Mouse (Mus musculus) heart, embryonic 10.5 days (tissue): ENCODE data around the gene Hirip3. TPM values are rescaled to one million over a fixed set of nuclear protein-coding genes. Genes with fewer than 3 reads are reported as not detected.
A peak's percentile ranks its signal among the peaks of the same experiment; 100 is the strongest.

Source experiments
- DNase-seq: peaks from one replicate; pipeline ENCODE4 v3.0.0-alpha.2; 2017; ENCODE audit warnings: low spot score
- H3K27ac ChIP-seq: fragments of 300-500 bp; sonication (generic); 2 replicates; pipeline ENCODE4 v1.5.1; 2016; ENCODE audit warnings: mild to moderate bottlenecking
- H3K27me3 ChIP-seq: fragments of 300-500 bp; sonication (generic); 2 replicates; pipeline ENCODE4 v1.6.1; 2016; ENCODE audit warnings: mild to moderate bottlenecking; ENCODE audit not compliant: poor library complexity, insufficient read depth, severe bottlenecking
- H3K36me3 ChIP-seq: fragments of 300-500 bp; sonication (generic); 2 replicates; pipeline ENCODE4 v1.6.1; 2016; ENCODE audit warnings: mild to moderate bottlenecking, moderate library complexity
- H3K4me1 ChIP-seq: fragments of 300-500 bp; sonication (generic); 2 replicates; pipeline ENCODE4 v1.6.1; 2016; ENCODE audit warnings: mild to moderate bottlenecking
- H3K4me3 ChIP-seq: fragments of 300-500 bp; sonication (generic); 2 replicates; pipeline ENCODE4 v1.5.1; 2016; ENCODE audit warnings: mild to moderate bottlenecking, moderate library complexity
- H3K9me3 ChIP-seq: fragments of 300-500 bp; sonication (generic); 2 replicates; pipeline ENCODE4 v1.6.1; 2016; ENCODE audit warnings: mild to moderate bottlenecking, moderate library complexity
- WGBS: fragments of 180-500 bp; shearing (Covaris S2); methylation state at CpG from one replicate; pipeline ENCODE4 v1.1.7; 2016; 5-methylcytosine and 5-hydroxymethylcytosine counted together
- polyA plus RNA-seq: library from polyadenylated mRNA; unstranded; fragments of >200 nt; fragmentation: Nextera tagmentation; extraction: Ambion mirVana; gene quantifications from 2 replicates; pipeline ENCODE4 v1.2.1, GENCODE M21; 2016

The Hirip3 gene
- polyA plus RNA-seq, 1 experiment from 2014 or later, result 35.0 TPM

DNA sequence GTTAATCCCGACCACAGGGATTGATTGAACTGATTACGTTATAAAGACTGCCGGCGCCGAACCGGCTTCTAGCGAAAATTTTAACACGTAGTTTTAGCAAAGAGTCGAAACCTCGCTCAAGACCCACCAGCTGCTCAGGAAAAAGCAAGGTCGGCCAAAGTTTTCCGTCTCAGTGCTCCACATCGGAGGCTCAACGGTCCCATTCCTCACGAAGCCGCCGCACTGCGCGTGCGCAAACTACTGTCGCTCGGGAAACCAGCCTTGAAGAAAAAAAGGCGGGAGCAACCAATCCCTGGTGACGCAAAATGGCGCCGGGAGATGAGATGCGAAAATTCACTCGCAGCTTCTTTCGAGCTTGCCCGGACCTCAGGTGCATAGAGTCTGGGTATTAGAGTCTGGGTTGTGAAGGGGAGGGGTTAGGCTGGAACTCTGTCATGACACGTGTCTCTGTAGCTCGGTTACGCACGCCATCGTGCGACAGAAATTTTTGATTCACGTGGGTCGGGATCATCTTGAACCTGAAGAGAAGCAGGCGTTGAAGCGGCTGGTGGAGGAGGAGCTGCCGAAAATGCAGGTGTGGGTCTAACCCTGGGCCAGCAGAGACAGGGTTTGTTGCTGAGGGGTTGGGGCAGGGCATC lies 494 bp downstream of the Hirip3 start, which contains the start of gene Ino80e:
Gene Ino80e (minus strand): TSS at position 231 of the 638 bp plus-strand sequence.
- Histone ChIP-seq H3K4me3 (peak within 1 kb of the TSS; percentile 76), H3K27ac (peak within 1 kb of the TSS; percentile 91), H3K9me3 (no peaks in the 10 kb centered on the region), H3K4me1 (peaks cover 30% of the 10 kb centered on the region), H3K36me3 (peaks cover 71% of the 10 kb centered on the region), H3K27me3 (no peaks in the 10 kb centered on the region)
- WGBS, result 0% methylated on average over 41 of the region's 41 CpGs
- DNase-seq, result peak; percentile 97

GRCm38 (mm10) chr7:126863791-126864190 lies 2.0 kb downstream of the Hirip3 start:
- Histone ChIP-seq H3K27ac (peak overlapping the region; percentile 91), H3K9me3 (no peaks in the 10 kb centered on the region), H3K36me3 (peaks cover 71% of the 10 kb centered on the region), H3K4me1 (peaks cover 30% of the 10 kb centered on the region), H3K4me3 (peak overlapping the region; percentile 76), H3K27me3 (no peaks in the 10 kb centered on the region)
- 76% methylated on average over 6 of the region's 6 CpGs for WGBS
- DNase-seq, result no peak

- no peak overlapping the region for H3K4me3 ChIP-seq
- WGBS, result 88% methylated on average over 2 of the region's 2 CpGs
- H3K27me3 ChIP-seq, result no peaks in the 10 kb centered on the region
- DNase-seq, result no peak
- no peak overlapping the region for H3K27ac ChIP-seq
- H3K9me3 ChIP-seq, result no peaks in the 10 kb centered on the region
- H3K36me3 ChIP-seq, result peaks cover 94% of the 10 kb centered on the region
- H3K4me1 ChIP-seq, result peaks cover 23% of the 10 kb centered on the region
These were observed 5.8 kb downstream of the Hirip3 start for GRCm38 (mm10) chr7:126867534-126867933.

DNA sequence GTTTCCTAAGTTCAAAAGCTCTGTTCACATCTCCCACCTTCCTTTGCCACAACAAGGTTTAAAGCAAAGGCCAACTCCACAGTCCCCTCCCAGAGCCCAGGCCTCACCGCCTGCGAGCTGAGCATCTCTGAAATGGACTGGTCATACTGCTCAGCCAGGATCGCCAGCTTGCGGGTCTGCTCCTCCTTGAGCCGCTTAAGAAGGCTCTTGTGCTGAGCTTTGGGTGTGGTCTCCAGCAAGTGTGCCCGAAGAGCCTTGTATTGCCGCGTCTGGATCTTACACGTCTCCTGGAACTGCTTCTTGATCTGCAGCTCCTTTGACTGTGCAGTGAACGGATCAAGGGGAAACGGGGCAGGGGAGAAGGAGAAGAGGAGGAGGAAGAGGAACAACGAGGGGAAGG lies 6.2 kb downstream of the Hirip3 start:
- Histone ChIP-seq H3K36me3 (peaks cover 98% of the 10 kb centered on the region), H3K9me3 (no peaks in the 10 kb centered on the region), H3K4me3 (no peak overlapping the region), H3K27ac (no peak overlapping the region), H3K27me3 (no peaks in the 10 kb centered on the region), H3K4me1 (peaks cover 18% of the 10 kb centered on the region)
- no peak for DNase-seq
- 85% methylated on average over 12 of the region's 12 CpGs for WGBS

GRCm38 (mm10) chr7:126869780-126870519 lies 8.2 kb downstream of the Hirip3 start:
- no peak overlapping the region for H3K4me3 ChIP-seq
- H3K4me1 ChIP-seq, result 0 out of 2 replicates have a peak, but pooled peaks cover 3% of the 10 kb centered on the region
- 92% methylated on average over 23 of the region's 23 CpGs for WGBS

DNA sequence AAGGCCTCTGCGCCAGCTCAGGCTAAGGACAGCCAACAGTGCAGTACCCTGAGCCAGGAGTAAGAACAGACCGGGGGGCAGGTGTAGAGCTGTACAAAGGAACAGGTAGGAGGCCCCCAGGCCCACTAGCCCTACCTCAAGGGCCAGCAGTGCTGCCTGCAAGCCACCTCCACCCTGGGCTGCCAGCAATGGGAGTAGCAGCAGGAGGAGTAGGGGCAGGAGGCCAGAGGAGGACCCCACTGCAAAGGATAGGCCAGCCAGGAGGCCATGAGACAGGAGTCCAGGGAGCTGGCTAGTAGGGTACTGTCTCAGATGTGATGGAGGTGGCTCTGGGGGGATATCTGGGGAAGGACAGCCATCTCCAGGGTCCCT lies 8.7 kb downstream of the Hirip3 start:
- H3K4me3 ChIP-seq, result no peak overlapping the region
- H3K9me3 ChIP-seq, result no peaks in the 10 kb centered on the region
- H3K36me3 ChIP-seq, result peaks cover 99% of the 10 kb centered on the region
- 97% methylated on average over 2 of the region's 2 CpGs for whole genome bisulfite sequencing
- DNase-seq, result no peak
- H3K27me3 ChIP-seq, result no peaks in the 10 kb centered on the region
- H3K4me1 ChIP-seq, result 0 out of 2 replicates have a peak, but pooled peaks cover 3% of the 10 kb centered on the region
- no peak overlapping the region for H3K27ac ChIP-seq

More at GRCm38 (mm10) chr7:126869780-126870519, 8.2 kb downstream of the Hirip3 start:
- H3K36me3 ChIP-seq, result peaks cover 99% of the 10 kb centered on the region
- H3K9me3 ChIP-seq, result no peaks in the 10 kb centered on the region
- DNase-seq, result no peak
- H3K27ac ChIP-seq, result no peak overlapping the region
- H3K27me3 ChIP-seq, result no peaks in the 10 kb centered on the region

GRCm38 (mm10) chr7:126877239-126877638 lies 15.5 kb downstream of the Hirip3 start:
- peaks cover 83% of the 10 kb centered on the region for H3K36me3 ChIP-seq

DNA sequence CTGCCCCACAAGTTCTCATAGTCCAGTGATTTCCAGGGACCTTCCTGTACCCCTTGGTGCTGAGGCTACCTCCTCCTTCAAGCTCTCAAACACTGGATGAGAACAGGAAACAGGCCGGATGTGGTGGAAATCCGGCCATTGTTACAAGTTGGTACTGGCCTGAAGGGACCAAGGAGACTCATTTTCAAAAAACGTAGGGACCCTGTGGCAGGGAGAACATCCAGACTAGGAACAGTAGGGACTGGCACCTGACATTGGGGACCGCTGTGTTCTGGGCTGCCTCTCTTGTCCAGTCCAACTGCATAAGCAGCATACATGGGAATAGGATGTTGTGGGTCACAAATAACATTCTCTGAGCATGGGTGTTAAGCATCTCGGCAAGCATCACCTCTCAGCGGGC lies 19.3 kb downstream of the Hirip3 start:
- peaks cover 45% of the 10 kb centered on the region for H3K36me3 ChIP-seq
- H3K27me3 ChIP-seq, result no peaks in the 10 kb centered on the region
- WGBS, result 64% methylated on average over 6 of the region's 6 CpGs
- DNase-seq, result no peak
- H3K4me3 ChIP-seq, result peak overlapping the region; percentile 80
- H3K9me3 ChIP-seq, result no peaks in the 10 kb centered on the region
- peak overlapping the region; percentile 63; the same call in 1 of the 2 replicates for H3K27ac ChIP-seq
- peaks cover 30% of the 10 kb centered on the region for H3K4me1 ChIP-seq

More at GRCm38 (mm10) chr7:126877239-126877638, 15.5 kb downstream of the Hirip3 start:
- WGBS, result 93% methylated on average over 1 of the region's 1 CpGs
- Histone ChIP-seq H3K27ac (no peak overlapping the region), H3K27me3 (no peaks in the 10 kb centered on the region), H3K4me1 (peaks cover 9% of the 10 kb centered on the region), H3K4me3 (no peak overlapping the region), H3K9me3 (no peaks in the 10 kb centered on the region)
- no peak for DNase-seq

DNA sequence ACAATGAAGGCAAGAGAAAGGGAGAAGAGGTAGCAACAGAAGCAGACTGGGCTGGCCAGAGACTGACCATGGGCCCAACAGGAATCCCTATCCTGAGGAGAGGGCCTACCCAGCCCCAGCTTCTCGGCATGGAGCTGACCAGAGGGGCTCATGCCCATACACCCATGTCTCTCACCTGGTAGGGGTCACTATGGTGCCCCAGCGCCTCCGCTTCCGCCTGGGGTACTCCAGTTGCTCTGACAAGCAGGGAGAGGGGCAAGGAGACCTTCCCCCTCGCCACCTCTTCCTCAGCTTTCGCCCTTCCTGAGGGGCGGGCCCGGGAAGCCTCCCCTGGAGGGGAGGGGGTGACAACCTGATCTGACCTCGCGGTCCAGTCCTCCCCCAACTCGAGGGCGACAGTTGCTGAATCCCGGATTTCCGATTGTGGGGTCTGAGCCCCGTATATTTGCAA lies 22.0 kb downstream of the Hirip3 start:
- Histone ChIP-seq H3K4me1 (peaks cover 30% of the 10 kb centered on the region), H3K36me3 (peaks cover 19% of the 10 kb centered on the region), H3K4me3 (peak overlapping the region; percentile 80), H3K27me3 (no peaks in the 10 kb centered on the region), H3K27ac (peak overlapping the region; percentile 93), H3K9me3 (no peaks in the 10 kb centered on the region)
- WGBS, result 0% methylated on average over 15 of the region's 15 CpGs
- no peak for DNase-seq

GRCm38 (mm10) chr7:126884286-126885164 lies 22.8 kb downstream of the Hirip3 start, which contains the start of gene Taok2:
Gene Taok2 (minus strand): TSS chr7:126884703.
- Histone ChIP-seq H3K27me3 (no peaks in the 10 kb centered on the region), H3K27ac (peak within 1 kb of the TSS; percentile 93), H3K36me3 (peaks cover 12% of the 10 kb centered on the region), H3K4me3 (peak within 1 kb of the TSS; percentile 80), H3K4me1 (peaks cover 30% of the 10 kb centered on the region), H3K9me3 (no peaks in the 10 kb centered on the region)
- DNase-seq, result peak; percentile 99
- WGBS, result under 1% methylated on average over 56 of the region's 56 CpGs

- 89% methylated on average over 5 of the region's 5 CpGs for WGBS
- H3K27ac ChIP-seq, result no peak overlapping the region
- DNase-seq, result no peak
- no peaks in the 10 kb centered on the region for H3K9me3 ChIP-seq
- H3K4me1 ChIP-seq, result peaks cover 21% of the 10 kb centered on the region
- no peaks in the 10 kb centered on the region for H3K27me3 ChIP-seq
- no peak overlapping the region for H3K4me3 ChIP-seq
- H3K36me3 ChIP-seq, result peaks cover 17% of the 10 kb centered on the region
These were observed 25.5 kb downstream of the Hirip3 start for GRCm38 (mm10) chr7:126887281-126887680.

DNA sequence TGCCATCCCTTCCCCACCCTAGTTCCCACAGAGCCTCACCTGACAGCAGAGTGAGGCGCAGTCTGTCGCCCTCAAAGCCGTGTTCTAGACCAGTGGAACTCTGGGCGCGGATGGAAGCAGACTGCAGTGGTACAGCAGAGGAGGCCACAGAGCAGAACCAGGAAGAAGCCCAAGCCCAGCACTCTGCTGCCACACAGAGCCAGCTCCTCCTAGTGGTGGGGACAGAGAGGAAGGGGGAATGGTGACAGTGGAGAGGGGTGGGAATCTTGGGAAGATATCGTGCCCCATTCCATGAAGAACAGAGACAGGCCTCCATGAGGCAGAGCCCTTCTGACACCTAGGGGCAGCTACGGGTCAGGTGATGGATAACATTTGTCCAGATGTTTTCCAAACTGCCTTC lies 27.1 kb downstream of the Hirip3 start:
- Histone ChIP-seq H3K36me3 (peaks cover 17% of the 10 kb centered on the region), H3K9me3 (no peaks in the 10 kb centered on the region), H3K4me3 (peak overlapping the region; percentile 3; the same call in 1 of the 2 replicates), H3K27ac (no peak overlapping the region), H3K4me1 (0 out of 2 replicates have a peak, but pooled peaks cover 6% of the 10 kb centered on the region), H3K27me3 (no peaks in the 10 kb centered on the region)
- DNase-seq, result no peak
- 39% methylated on average over 7 of the region's 7 CpGs for WGBS
